In genomic region chr4:24625951-24626584, GRCm38 (mm10) we compare ENCODE assay signal across 15 mouse cellular contexts.
A peak's percentile ranks its signal among the peaks of the same experiment; 100 is the strongest.
DNase-seq lines count a peak whose midpoint lies in the region; ATAC-seq lines count a peak whose summit lies in the region.
"Had no signal": no experiment of that assay in that cellular context is flagged by ENCODE, and none has a peak within 500 bp of the region (broad histone marks: within the 10 kb centered on the region; RNA-seq: fewer than 3 reads in every experiment).

No protein-coding gene starts in this region.

- DNase-seq in embryo, embryonic 11.5 days (ENCODE audit: low read depth, low spot score): peak; percentile 7
- DNase-seq in embryo, embryonic 9.5 days (ENCODE audit: extremely low spot score): no peak
- no peak for DNase-seq in midbrain, embryonic 11.5 days (ENCODE audit: low spot score, missing footprints)
- DNase-seq in adrenal gland, postnatal 36 days: peak; percentile 31 to 45
- peak; percentile 34 for DNase-seq in mesoderm, embryonic 11.5 days (ENCODE audit: low read depth, low spot score)
- DNase-seq in T-cell, adult 2 months (ENCODE audit: low spot score): no peak
- no peak for DNase-seq in gastrocnemius, postnatal 14 days
- DNase-seq: cerebellum, adult 11 months; embryo, embryonic 11 days; lung, adult 18-20 months had no signal

- no peaks in the 10 kb centered on the region for H3K27me3 ChIP-seq in midbrain, embryonic 11.5 days (ENCODE audit: control insufficient read depth, insufficient read depth, low read length)
- H3K27me3 ChIP-seq in midbrain, embryonic 16.5 days (ENCODE audit: control insufficient read depth, insufficient read depth, low read depth, low read length): no peaks in the 10 kb centered on the region
- H3K27me3 ChIP-seq: neural tube, embryonic 12.5 days had no signal

- no peak overlapping the region for H3K27ac ChIP-seq in midbrain, embryonic 11.5 days (ENCODE audit: low read depth, low read length)
- H3K27ac ChIP-seq in midbrain, embryonic 16.5 days (ENCODE audit: low read length): no peak overlapping the region
- H3K27ac ChIP-seq: midbrain, embryonic 10.5 days; neural tube, embryonic 12.5 days had no signal

- no peaks in the 10 kb centered on the region for H3K9me3 ChIP-seq in midbrain, embryonic 11.5 days (ENCODE audit: control insufficient read depth, low read length)
- H3K9me3 ChIP-seq in midbrain, embryonic 16.5 days (replicated peaks; ENCODE audit: control insufficient read depth, low read length, poor library complexity, severe bottlenecking): no peaks in the 10 kb centered on the region
- H3K9me3 ChIP-seq: G1E; midbrain, embryonic 10.5 days; neural tube, embryonic 12.5 days had no signal

- no peak overlapping the region for H3K4me2 ChIP-seq in midbrain, embryonic 11.5 days
- no peak overlapping the region for H3K4me2 ChIP-seq in midbrain, embryonic 16.5 days (ENCODE audit: low read length)
- H3K4me2 ChIP-seq: neural tube, embryonic 12.5 days had no signal

- H3K4me1 ChIP-seq in midbrain, embryonic 11.5 days (ENCODE audit: control insufficient read depth, insufficient read depth, low read length): no peaks in the 10 kb centered on the region
- peaks cover under 1% of the 10 kb centered on the region; the same call in 1 of the 2 replicates for H3K4me1 ChIP-seq in midbrain, embryonic 16.5 days (ENCODE audit: control insufficient read depth, insufficient read depth, low read length)
- H3K4me1 ChIP-seq: neural tube, embryonic 12.5 days had no signal

- WGBS in midbrain, embryonic 11.5 days: 90% methylated on average over 13 of the region's 13 CpGs
- WGBS in midbrain, embryonic 16.5 days: 82% methylated on average over 13 of the region's 13 CpGs

- intact Hi-C loops in gastrocnemius, postnatal 14 days (cut with DNase I; ENCODE audit: low total_unique reads): no loop called here

- H3K4me3 ChIP-seq in midbrain, embryonic 11.5 days (ENCODE audit: low read depth, low read length): no peak overlapping the region
- H3K4me3 ChIP-seq in midbrain, embryonic 16.5 days (ENCODE audit: low read depth, low read length): no peak overlapping the region
- H3K4me3 ChIP-seq: midbrain, embryonic 10.5 days; neural tube, embryonic 12.5 days had no signal

- 0 out of 2 replicates have a peak, but pooled peaks have one; percentile 42 for ATAC-seq in midbrain, embryonic 11.5 days (ENCODE audit: low FRiP score)
- ATAC-seq in midbrain, embryonic 16.5 days: no peak
- ATAC-seq: inflammation-experienced regulatory T-cells, adult 6 months had no signal

- H3K36me3 ChIP-seq in midbrain, embryonic 11.5 days (ENCODE audit: control insufficient read depth, insufficient read depth, low read length): no peaks in the 10 kb centered on the region
- no peaks in the 10 kb centered on the region for H3K36me3 ChIP-seq in midbrain, embryonic 16.5 days (ENCODE audit: control insufficient read depth, insufficient read depth, low read length)
- H3K36me3 ChIP-seq: G1E; midbrain, embryonic 10.5 days; neural tube, embryonic 12.5 days had no signal

- H3K9ac ChIP-seq in midbrain, embryonic 11.5 days (ENCODE audit: low read length): no peak overlapping the region
- no peak overlapping the region for H3K9ac ChIP-seq in midbrain, embryonic 16.5 days (ENCODE audit: low read depth, low read length)
- H3K9ac ChIP-seq: neural tube, embryonic 12.5 days had no signal

Comparison
In these comparisons a context has a peak if more than half of its experiments do, and no peak if none do; other contexts are left out.
1. DNase-seq: peak in embryo, embryonic 11.5 days (single experiment), adrenal gland, postnatal 36 days (2 of 2) and mesoderm, embryonic 11.5 days (single experiment); none in embryo, embryonic 9.5 days (single experiment), midbrain, embryonic 11.5 days (single experiment), T-cell, adult 2 months (single experiment) and gastrocnemius, postnatal 14 days (single experiment).